Mouse (Mus musculus): ENCODE measurements around the gene Pdzd2.

The Pdzd2 gene

DNA sequence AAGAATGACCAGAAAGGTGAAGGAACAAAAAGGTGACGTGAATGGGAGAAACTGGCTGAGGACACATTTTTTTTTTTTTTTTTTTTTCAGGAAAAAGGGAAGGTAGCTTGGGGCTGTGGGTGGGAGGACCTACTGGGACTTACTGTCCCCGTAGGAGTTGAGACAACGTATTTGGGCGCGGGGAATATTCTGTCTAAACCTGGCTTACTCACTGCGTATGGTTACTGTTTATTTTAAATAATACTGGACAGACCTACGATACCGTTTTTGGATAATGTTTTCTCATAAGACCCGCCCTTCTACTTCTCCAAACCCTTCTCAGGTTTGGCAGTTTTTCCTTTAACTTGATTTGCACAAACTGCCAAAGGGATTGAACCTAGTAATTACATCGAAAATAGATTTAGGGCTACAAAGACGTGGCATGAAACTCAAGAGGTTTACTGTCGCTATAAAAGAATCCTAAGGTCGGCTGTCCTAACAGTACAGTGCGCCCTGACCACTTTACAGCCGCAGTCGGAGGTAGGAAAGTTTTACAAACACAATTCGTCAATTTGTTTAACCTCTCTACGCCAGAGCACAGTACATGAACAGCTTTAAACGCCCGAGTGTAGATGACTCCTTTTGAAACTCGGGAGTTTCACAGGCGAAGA is 419.2 kb downstream of the Pdzd2 start:
- no peak for DNase-seq (ENCODE audit: low read depth, low spot score)

DNA sequence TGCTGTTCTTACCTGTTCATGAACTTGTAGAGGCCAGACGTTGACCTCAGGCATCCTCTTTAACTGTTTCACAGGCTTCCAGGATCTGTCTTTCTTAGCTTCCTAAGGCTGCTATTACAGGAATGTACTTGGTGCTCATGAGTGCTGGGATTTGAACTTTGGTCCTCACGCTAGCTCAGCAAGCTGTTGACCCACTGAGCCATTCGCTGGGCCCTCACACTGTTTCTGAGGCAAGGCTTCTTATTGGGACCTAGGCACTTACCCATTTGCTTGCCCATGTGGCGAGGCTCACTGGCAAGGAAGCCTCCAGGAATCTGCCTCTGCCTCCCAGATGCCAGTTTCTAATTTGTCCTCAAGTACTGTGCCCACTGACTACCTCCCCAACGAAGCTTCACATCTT is 419.8 kb downstream of the Pdzd2 start:
- DNase-seq (ENCODE audit: low read depth, low spot score): no peak

DNA sequence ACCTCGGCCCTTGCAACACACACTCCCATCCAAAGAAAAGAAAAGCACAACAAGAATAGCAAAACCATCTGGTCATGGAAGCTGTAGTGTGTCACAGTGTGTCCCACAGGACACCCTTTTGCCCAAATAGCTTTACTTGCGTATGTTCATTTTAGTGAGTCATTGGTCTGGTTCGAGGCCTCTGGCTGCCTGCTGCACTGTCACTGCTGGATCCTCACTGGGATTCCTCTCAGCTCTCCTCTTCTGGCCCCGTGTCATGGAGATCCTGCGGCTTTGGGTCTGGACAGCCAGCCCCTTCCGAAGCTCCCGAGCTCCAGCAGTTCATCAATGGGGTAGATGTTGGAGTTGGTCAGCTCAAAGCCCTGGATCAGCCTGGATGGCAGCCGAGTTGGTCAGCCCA is 421.3 kb downstream of the Pdzd2 start:
- no peak for DNase-seq (ENCODE audit: low read depth, low spot score)

DNA sequence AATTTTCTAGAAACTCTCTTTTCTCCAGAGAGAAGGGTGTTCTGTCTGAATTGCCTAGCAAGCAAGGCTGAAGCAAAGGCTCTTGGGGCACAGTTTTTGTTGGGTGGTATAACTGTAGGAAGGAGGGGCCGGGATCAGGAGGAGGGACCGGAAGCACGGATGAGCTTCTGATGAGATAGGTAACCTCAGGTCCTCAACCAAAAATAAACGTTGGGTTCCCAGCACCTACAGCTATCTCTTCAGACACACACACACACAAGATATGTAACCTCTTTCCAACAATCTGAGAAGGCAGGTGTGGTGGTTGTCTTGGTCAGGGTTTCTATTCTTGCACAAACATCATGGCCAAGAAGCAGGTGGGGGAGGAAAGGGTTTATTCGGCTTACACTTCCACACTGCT is 422.4 kb downstream of the Pdzd2 start:
- no peak for DNase-seq (ENCODE audit: low read depth, low spot score)

DNA sequence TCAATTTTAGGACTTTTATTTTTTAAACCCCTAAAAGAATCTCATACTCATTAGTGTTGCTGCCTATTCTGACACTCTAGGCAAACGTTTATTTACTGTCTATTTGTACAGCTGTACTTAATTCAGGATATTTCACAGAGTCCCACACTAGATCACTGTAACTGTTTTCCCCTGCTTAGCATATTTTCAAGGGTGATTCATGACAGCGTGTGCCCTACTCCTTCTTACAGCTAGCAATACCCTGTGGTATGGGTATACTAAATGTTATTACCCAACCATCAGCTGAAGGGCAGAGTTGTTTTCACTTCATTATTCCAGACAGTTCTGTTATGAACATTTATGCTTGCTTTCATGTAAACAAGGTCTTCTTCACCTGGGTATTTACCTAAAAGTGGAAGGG is 423.7 kb downstream of the Pdzd2 start:
- no peak for DNase-seq (ENCODE audit: low read depth, low spot score)

DNA sequence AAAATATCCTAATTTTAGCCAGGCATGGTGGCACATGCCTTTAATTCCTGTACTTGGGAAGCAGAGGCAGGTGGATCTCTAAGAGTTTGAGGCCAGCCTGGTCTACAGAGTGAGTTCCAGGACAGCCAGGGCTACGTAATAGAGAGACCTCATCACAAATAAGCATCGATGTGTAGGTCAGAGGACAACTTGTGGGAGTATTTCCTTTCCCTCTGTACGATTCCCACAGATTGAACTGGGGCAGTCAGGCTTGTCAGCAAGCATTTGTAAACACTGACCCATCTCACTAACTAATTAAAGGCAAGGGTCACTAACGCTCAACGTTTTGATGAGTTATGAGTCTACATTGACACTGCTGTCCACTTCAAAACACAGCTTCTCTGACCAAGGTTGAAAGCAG is 425.1 kb downstream of the Pdzd2 start:
- no peak for DNase-seq (ENCODE audit: low read depth, low spot score)

DNA sequence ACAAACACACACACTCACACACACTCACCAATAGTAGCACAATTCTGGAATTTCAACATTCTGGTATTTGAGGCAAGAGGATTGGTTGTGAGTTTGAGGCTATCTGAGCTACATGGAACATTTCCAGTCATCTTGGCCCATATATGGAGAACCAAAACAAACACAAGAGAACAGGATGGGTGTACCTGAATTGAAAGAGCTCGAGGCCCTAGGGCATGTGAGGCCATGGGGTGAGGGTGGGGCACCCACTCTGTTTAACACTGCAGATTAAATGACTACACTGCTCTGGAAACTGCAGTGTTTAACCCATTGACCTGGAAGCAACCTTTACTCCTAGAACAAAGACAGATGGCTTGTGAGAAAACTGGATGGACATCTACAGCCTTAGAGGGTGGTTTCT is 426.5 kb downstream of the Pdzd2 start:
- DNase-seq (ENCODE audit: low read depth, low spot score): peak; percentile 76

DNA sequence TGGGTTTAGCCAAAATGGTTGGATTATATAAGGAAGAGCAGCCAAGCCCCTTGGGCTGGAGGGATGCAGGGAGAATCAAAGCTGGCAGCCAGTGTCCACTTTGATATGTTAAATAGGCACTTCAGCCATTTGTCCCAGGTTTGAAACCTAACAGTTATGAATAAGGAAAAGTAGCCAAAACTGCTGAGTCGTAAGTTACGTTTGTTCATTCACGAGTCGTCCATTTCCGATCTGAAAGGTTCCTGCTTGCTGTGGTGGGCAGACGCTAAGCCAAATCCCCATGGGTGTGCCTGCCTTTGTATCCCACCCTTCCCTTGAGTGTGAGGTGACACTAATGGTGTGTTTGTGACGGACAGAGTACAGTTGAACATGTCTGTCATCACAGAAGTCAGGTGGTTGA is 428.3 kb downstream of the Pdzd2 start:
- no peak for DNase-seq (ENCODE audit: low read depth, low spot score)

DNA sequence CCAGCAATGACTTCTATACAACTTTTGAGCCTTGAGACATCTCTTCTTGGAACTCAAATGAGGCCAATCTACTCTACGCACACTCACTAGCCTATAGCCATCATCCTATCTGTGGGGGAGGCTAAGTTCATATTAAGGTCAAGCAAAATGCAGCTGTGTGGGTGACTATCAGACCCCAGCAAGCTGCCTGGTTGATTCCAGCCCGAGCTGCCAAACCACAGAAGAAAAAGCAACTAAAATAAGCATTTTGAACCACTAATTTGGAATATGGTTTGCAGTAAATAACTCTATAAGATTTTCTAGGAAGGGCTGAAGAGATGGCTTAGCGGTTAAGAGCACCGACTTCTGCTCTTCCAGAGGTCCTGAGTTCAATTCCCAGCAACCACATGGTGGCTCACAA is 429.0 kb downstream of the Pdzd2 start:
- DNase-seq (ENCODE audit: low read depth, low spot score): no peak

All from ZHBTc4 (cell line).